Mouse (Mus musculus): ENCODE results near the gene Dgki. TPM values are rescaled to one million over a fixed set of nuclear protein-coding genes. Genes with fewer than 3 reads are reported as not detected.

Dgki gene
- polyA plus RNA-seq, 1 experiment = 2.0 TPM

GRCm38 (mm10) chr6:37329901-37330864 is 30.2 kb upstream of the Dgki start:
- Histone ChIP-seq H3K4me3 (ENCODE audit: low read depth, low read length) (no peak overlapping the region), H3K4me1 (ENCODE audit: control insufficient read depth, insufficient read depth, low read length) (peaks cover 4% of the 10 kb centered on the region), H3K9me3 (replicated peaks; ENCODE audit: control insufficient read depth, insufficient read depth, low read length, poor library complexity, severe bottlenecking) (no peaks in the 10 kb centered on the region), H3K36me3 (ENCODE audit: control insufficient read depth, insufficient read depth, low read length, poor library complexity, severe bottlenecking) (no peaks in the 10 kb centered on the region), H3K27ac (ENCODE audit: insufficient read depth, low read length) (no peak overlapping the region), H3K9ac (ENCODE audit: low read depth, poor library complexity, severe bottlenecking) (no peak overlapping the region), H3K27me3 (ENCODE audit: control insufficient read depth, insufficient read depth, low read length, poor library complexity, severe bottlenecking) (no peaks in the 10 kb centered on the region)
- no peak for TF ChIP-seq EP300 (IDR thresholded peaks at IDR 0.05; ENCODE audit: insufficient read depth, low read depth, low read length)
- TF ChIP-seq POLR2A (IDR thresholded peaks at IDR 0.05; ENCODE audit: insufficient read depth, low read length) = no peak
- no peak for TF ChIP-seq CTCF (IDR thresholded peaks at IDR 0.05; ENCODE audit: low read depth, low read length)

GRCm38 (mm10) chr6:37329376-37329775 is 29.4 kb upstream of the Dgki start:
- TF ChIP-seq POLR2A (IDR thresholded peaks at IDR 0.05; ENCODE audit: insufficient read depth, low read length) = no peak
- no peak for TF ChIP-seq CTCF (IDR thresholded peaks at IDR 0.05; ENCODE audit: low read depth, low read length)
- no peak for TF ChIP-seq EP300 (IDR thresholded peaks at IDR 0.05; ENCODE audit: insufficient read depth, low read depth, low read length)
- Histone ChIP-seq H3K27me3 (ENCODE audit: control insufficient read depth, insufficient read depth, low read length, poor library complexity, severe bottlenecking) (no peaks in the 10 kb centered on the region), H3K36me3 (ENCODE audit: control insufficient read depth, insufficient read depth, low read length, poor library complexity, severe bottlenecking) (no peaks in the 10 kb centered on the region), H3K27ac (ENCODE audit: insufficient read depth, low read length) (no peak overlapping the region), H3K4me3 (ENCODE audit: low read depth, low read length) (no peak overlapping the region), H3K4me1 (ENCODE audit: control insufficient read depth, insufficient read depth, low read length) (peaks cover 4% of the 10 kb centered on the region), H3K9me3 (replicated peaks; ENCODE audit: control insufficient read depth, insufficient read depth, low read length, poor library complexity, severe bottlenecking) (no peaks in the 10 kb centered on the region), H3K9ac (ENCODE audit: low read depth, poor library complexity, severe bottlenecking) (no peak overlapping the region)

- TF ChIP-seq CTCF (IDR thresholded peaks at IDR 0.05; ENCODE audit: low read depth, low read length) (no peak), POLR2A (IDR thresholded peaks at IDR 0.05; ENCODE audit: insufficient read depth, low read length) (no peak), EP300 (IDR thresholded peaks at IDR 0.05; ENCODE audit: insufficient read depth, low read depth, low read length) (no peak)
- Histone ChIP-seq H3K9ac (ENCODE audit: low read depth, poor library complexity, severe bottlenecking) (no peak overlapping the region), H3K27ac (ENCODE audit: insufficient read depth, low read length) (no peak overlapping the region), H3K36me3 (ENCODE audit: control insufficient read depth, insufficient read depth, low read length, poor library complexity, severe bottlenecking) (no peaks in the 10 kb centered on the region), H3K4me3 (ENCODE audit: low read depth, low read length) (no peak overlapping the region), H3K9me3 (replicated peaks; ENCODE audit: control insufficient read depth, insufficient read depth, low read length, poor library complexity, severe bottlenecking) (no peaks in the 10 kb centered on the region), H3K27me3 (ENCODE audit: control insufficient read depth, insufficient read depth, low read length, poor library complexity, severe bottlenecking) (no peaks in the 10 kb centered on the region), H3K4me1 (ENCODE audit: control insufficient read depth, insufficient read depth, low read length) (peaks cover 4% of the 10 kb centered on the region)
Measured at GRCm38 (mm10) chr6:37328671-37329070, 28.7 kb upstream of the Dgki start.

GRCm38 (mm10) chr6:37327519-37327918 is 27.5 kb upstream of the Dgki start:
- peaks cover 4% of the 10 kb centered on the region for H3K4me1 ChIP-seq (ENCODE audit: control insufficient read depth, insufficient read depth, low read length)
- H3K9me3 ChIP-seq (replicated peaks; ENCODE audit: control insufficient read depth, insufficient read depth, low read length, poor library complexity, severe bottlenecking) = no peaks in the 10 kb centered on the region
- TF ChIP-seq POLR2A (IDR thresholded peaks at IDR 0.05; ENCODE audit: insufficient read depth, low read length) (no peak), EP300 (IDR thresholded peaks at IDR 0.05; ENCODE audit: insufficient read depth, low read depth, low read length) (no peak), CTCF (IDR thresholded peaks at IDR 0.05; ENCODE audit: low read depth, low read length) (no peak)
- no peak overlapping the region for H3K9ac ChIP-seq (ENCODE audit: low read depth, poor library complexity, severe bottlenecking)
- H3K4me3 ChIP-seq (ENCODE audit: low read depth, low read length) = no peak overlapping the region
- H3K27ac ChIP-seq (ENCODE audit: insufficient read depth, low read length) = no peak overlapping the region
- no peaks in the 10 kb centered on the region for H3K27me3 ChIP-seq (ENCODE audit: control insufficient read depth, insufficient read depth, low read length, poor library complexity, severe bottlenecking)
- H3K36me3 ChIP-seq (ENCODE audit: control insufficient read depth, insufficient read depth, low read length, poor library complexity, severe bottlenecking) = no peaks in the 10 kb centered on the region

GRCm38 (mm10) chr6:37326603-37326955 is 26.6 kb upstream of the Dgki start:
- Histone ChIP-seq H3K4me1 (ENCODE audit: control insufficient read depth, insufficient read depth, low read length) (peaks cover 4% of the 10 kb centered on the region), H3K36me3 (ENCODE audit: control insufficient read depth, insufficient read depth, low read length, poor library complexity, severe bottlenecking) (no peaks in the 10 kb centered on the region), H3K9me3 (replicated peaks; ENCODE audit: control insufficient read depth, insufficient read depth, low read length, poor library complexity, severe bottlenecking) (no peaks in the 10 kb centered on the region), H3K4me3 (ENCODE audit: low read depth, low read length) (no peak overlapping the region), H3K27ac (ENCODE audit: insufficient read depth, low read length) (no peak overlapping the region), H3K9ac (ENCODE audit: low read depth, poor library complexity, severe bottlenecking) (no peak overlapping the region), H3K27me3 (ENCODE audit: control insufficient read depth, insufficient read depth, low read length, poor library complexity, severe bottlenecking) (no peaks in the 10 kb centered on the region)
- no peak for TF ChIP-seq POLR2A (IDR thresholded peaks at IDR 0.05; ENCODE audit: insufficient read depth, low read length)

- Histone ChIP-seq H3K4me1 (ENCODE audit: control insufficient read depth, insufficient read depth, low read length) (peaks cover 4% of the 10 kb centered on the region), H3K27ac (ENCODE audit: insufficient read depth, low read length) (no peak overlapping the region), H3K36me3 (ENCODE audit: control insufficient read depth, insufficient read depth, low read length, poor library complexity, severe bottlenecking) (no peaks in the 10 kb centered on the region), H3K9me3 (replicated peaks; ENCODE audit: control insufficient read depth, insufficient read depth, low read length, poor library complexity, severe bottlenecking) (no peaks in the 10 kb centered on the region), H3K9ac (ENCODE audit: low read depth, poor library complexity, severe bottlenecking) (no peak overlapping the region), H3K4me3 (ENCODE audit: low read depth, low read length) (no peak overlapping the region), H3K27me3 (ENCODE audit: control insufficient read depth, insufficient read depth, low read length, poor library complexity, severe bottlenecking) (no peaks in the 10 kb centered on the region)
- no peak for TF ChIP-seq CTCF (IDR thresholded peaks at IDR 0.05; ENCODE audit: low read depth, low read length)
- TF ChIP-seq POLR2A (IDR thresholded peaks at IDR 0.05; ENCODE audit: insufficient read depth, low read length) = no peak
- no peak for TF ChIP-seq EP300 (IDR thresholded peaks at IDR 0.05; ENCODE audit: insufficient read depth, low read depth, low read length)
Measured at GRCm38 (mm10) chr6:37325906-37326602, 26.1 kb upstream of the Dgki start.
